Mouse (Mus musculus): ENCODE results near the gene Msgn1.

- no peak for TF ChIP-seq POLR2A (IDR thresholded peaks at IDR 0.05; ENCODE audit: insufficient read length, low read depth)
- no peak for TF ChIP-seq USF1 (IDR thresholded peaks at IDR 0.05; ENCODE audit: low read depth)
- no peak for TF ChIP-seq POLR2AphosphoS2 (IDR thresholded peaks at IDR 0.05; ENCODE audit: insufficient read length, low read depth)
- no peak for TF ChIP-seq TCF12 (IDR thresholded peaks at IDR 0.05; ENCODE audit: insufficient read depth, poor library complexity, severe bottlenecking)
Observed at GRCm38 (mm10) chr12:11210361-11210760, 1.6 kb upstream of the Msgn1 start.

Data from myocyte (in vitro differentiated cells).